Mouse (Mus musculus) gastrocnemius, postnatal 36 days (tissue): ENCODE measurements around the gene Top3b. TPM values are rescaled to one million over a fixed set of nuclear protein-coding genes. Genes with fewer than 3 reads are reported as not detected.

Source experiments
- total RNA-seq, 2 experiments: library from RNA; stranded (reverse); gene quantifications; 2 replicates each; pipeline ENCODE4 v1.2.3; 2021

Gene Top3b
- total RNA-seq, 2 experiments from 2014 or later, result 17.3 to 20.0 TPM

Other genes with a start within 250 kb of the Top3b start
- not detected for gene Olfr19, start 194.3 kb upstream of the Top3b start, total RNA-seq
- not detected for gene Spag6l, start 41.3 kb upstream of the Top3b start, total RNA-seq
- gene Igll1, start 6.8 kb upstream of the Top3b start, total RNA-seq, result not detected
- gene Vpreb1, start 107 bp downstream of the Top3b start, total RNA-seq, result not detected
- 10 to 100 TPM; 11.1 to 11.8 TPM for gene Ppm1f, start 25.7 kb downstream of the Top3b start, total RNA-seq
- gene Mapk1, start 112.6 kb downstream of the Top3b start, total RNA-seq, result 10 to 100 TPM; 87.9 to 89.5 TPM
- gene Ypel1, start 199.0 kb downstream of the Top3b start, total RNA-seq, result under 1 TPM; 0.69 to 0.94 TPM
- gene Ppil2, start 240.5 kb downstream of the Top3b start, total RNA-seq, result 10 to 100 TPM; 23.2 to 29.4 TPM